Mouse (Mus musculus) forebrain, embryonic 10.5 days (tissue): ENCODE measurements around the gene Xpr1. TPM values are rescaled to one million over a fixed set of nuclear protein-coding genes. Genes with fewer than 3 reads are reported as not detected.
A peak's percentile ranks its signal among the peaks of the same experiment; 100 is the strongest.
"Not testable (repeated sequence)": the region's sequence is repeated elsewhere in the genome, so short reads cannot be mapped to it uniquely, and the experiment has no call there.

Experiments used
- DNase-seq: peaks from one replicate; pipeline ENCODE4 v3.0.0-alpha.2; 2017; ENCODE audit warnings: low spot score; ENCODE audit errors: extremely low spot score
- H3K27ac ChIP-seq: fragments of 300-500 bp; sonication (generic); 2 replicates; pipeline ENCODE4 v1.5.1; 2016; ENCODE audit warnings: mild to moderate bottlenecking
- H3K27me3 ChIP-seq: fragments of 300-500 bp; sonication (generic); 2 replicates; pipeline ENCODE4 v1.6.1; 2016; ENCODE audit warnings: mild to moderate bottlenecking; ENCODE audit not compliant: poor library complexity, severe bottlenecking
- H3K36me3 ChIP-seq: fragments of 300-500 bp; sonication (generic); replicated peaks from 2 replicates; pipeline ENCODE4 v1.6.1; 2016; ENCODE audit warnings: mild to moderate bottlenecking, moderate library complexity
- H3K4me1 ChIP-seq: fragments of 300-500 bp; sonication (generic); 2 replicates; pipeline ENCODE4 v1.6.1; 2016
- H3K4me3 ChIP-seq: fragments of 300-500 bp; sonication (generic); 2 replicates; pipeline ENCODE4 v1.5.1; 2016; ENCODE audit warnings: mild to moderate bottlenecking, moderate library complexity
- H3K9me3 ChIP-seq: fragments of 300-500 bp; sonication (generic); 2 replicates; pipeline ENCODE4 v1.6.1; 2016; ENCODE audit warnings: mild to moderate bottlenecking, moderate library complexity
- WGBS: fragments of 180-500 bp; shearing (Covaris S2); methylation state at CpG from one replicate; pipeline ENCODE4 v1.1.7; 2016; 5-methylcytosine and 5-hydroxymethylcytosine counted together
- polyA plus RNA-seq: library from polyadenylated mRNA; unstranded; fragments of >200 nt; fragmentation: Nextera tagmentation; extraction: Ambion mirVana; gene quantifications from 2 replicates; pipeline ENCODE4 v1.2.1, GENCODE M21; 2016

The Xpr1 gene
- polyA plus RNA-seq, 1 experiment from 2014 or later: 11.2 TPM

DNA sequence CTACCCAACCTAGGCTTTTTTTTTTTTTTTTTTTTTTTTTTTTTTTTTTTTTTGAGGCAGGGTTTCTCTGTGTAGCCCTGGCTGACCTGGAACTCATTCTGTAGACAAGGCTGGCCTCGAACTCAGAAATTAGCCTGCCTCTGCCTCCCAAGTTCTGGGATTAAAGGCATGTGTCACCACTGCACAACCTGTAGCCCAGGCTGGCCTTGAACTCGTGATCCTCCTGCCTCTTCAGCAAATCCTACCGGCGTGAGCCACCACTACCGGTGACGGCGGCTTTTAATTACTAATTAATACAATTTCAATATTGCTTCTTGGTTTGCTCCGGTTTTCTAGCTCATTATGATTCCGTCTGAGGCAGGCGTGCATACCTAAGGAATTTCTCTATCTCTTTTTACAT, 154.7 kb downstream of the Xpr1 start:
- not testable (repeated sequence) for H3K27ac ChIP-seq, DNase-seq, H3K9me3 ChIP-seq, H3K36me3 ChIP-seq, H3K4me3 ChIP-seq, H3K27me3 ChIP-seq, H3K4me1 ChIP-seq
- 95% methylated on average over 10 of the region's 10 CpGs for WGBS

DNA sequence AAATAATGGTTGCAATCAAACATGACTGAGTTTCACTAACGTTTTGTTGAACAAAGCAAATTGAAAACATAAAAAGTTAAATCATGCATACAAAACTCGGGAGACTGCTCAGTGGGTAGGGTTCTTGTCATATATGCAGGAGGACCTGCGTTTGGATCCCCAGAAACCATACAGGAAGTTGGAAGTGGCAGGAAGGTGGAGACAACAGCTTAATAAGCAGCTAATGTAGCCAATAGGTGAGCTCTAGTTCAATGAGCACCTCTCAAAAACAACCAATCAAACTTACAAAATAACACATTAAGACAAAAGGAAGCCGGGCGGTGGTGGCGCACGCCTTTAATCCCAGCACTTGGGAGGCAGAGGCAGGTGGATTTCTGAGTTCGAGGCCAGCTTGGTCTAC, 162.9 kb downstream of the Xpr1 start:
- DNase-seq: no peak
- H3K27ac ChIP-seq: no peak overlapping the region
- peaks cover 23% of the 10 kb centered on the region for H3K4me1 ChIP-seq
- 92% methylated on average over 8 of the region's 8 CpGs for WGBS
- no peaks in the 10 kb centered on the region for H3K9me3 ChIP-seq
- H3K27me3 ChIP-seq: 0 out of 2 replicates have a peak, but pooled peaks cover under 1% of the 10 kb centered on the region
- H3K4me3 ChIP-seq: no peak overlapping the region
- H3K36me3 ChIP-seq: no peaks in the 10 kb centered on the region

- no peak overlapping the region for H3K4me3 ChIP-seq
- H3K36me3 ChIP-seq: no peaks in the 10 kb centered on the region
- no peak overlapping the region for H3K27ac ChIP-seq
- 77% methylated on average over 12 of the region's 12 CpGs for WGBS
- 0 out of 2 replicates have a peak, but pooled peaks cover 4% of the 10 kb centered on the region for H3K27me3 ChIP-seq
- peaks cover 23% of the 10 kb centered on the region for H3K4me1 ChIP-seq
- no peak for DNase-seq
- H3K9me3 ChIP-seq: no peaks in the 10 kb centered on the region
These were observed 164.1 kb downstream of the Xpr1 start for GRCm38 (mm10) chr1:155253126-155253525.

- WGBS: 56% methylated on average over 6 of the region's 6 CpGs
- no peak overlapping the region for H3K27ac ChIP-seq
- no peak for DNase-seq
These were observed 164.5 kb downstream of the Xpr1 start for GRCm38 (mm10) chr1:155252631-155253121.

DNA sequence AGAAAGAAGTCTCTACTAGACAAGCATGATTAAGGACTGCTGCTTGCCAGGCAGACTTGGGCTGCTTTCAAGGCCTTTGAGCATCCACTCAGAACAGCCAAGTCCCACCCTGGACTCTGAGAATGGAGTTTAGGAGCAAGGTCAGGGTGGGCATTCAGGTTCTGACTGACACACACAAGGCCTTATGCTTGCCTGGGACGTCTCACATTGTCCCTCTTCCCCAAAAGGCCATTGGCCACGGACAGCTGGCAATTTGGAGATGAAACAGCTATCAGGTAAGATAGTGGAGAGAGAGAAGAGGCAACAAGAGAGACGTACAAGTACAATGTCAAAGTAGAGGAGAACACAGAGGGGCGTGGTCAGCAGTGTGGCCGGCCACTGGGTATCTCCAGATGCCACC, 165.6 kb downstream of the Xpr1 start:
- H3K9me3 ChIP-seq: no peaks in the 10 kb centered on the region
- H3K4me1 ChIP-seq: peaks cover 23% of the 10 kb centered on the region
- H3K27ac ChIP-seq: no peak overlapping the region
- peaks cover 13% of the 10 kb centered on the region; the same call in 1 of the 2 replicates for H3K27me3 ChIP-seq
- H3K4me3 ChIP-seq: no peak overlapping the region
- DNase-seq: no peak
- WGBS: 85% methylated on average over 5 of the region's 5 CpGs
- no peaks in the 10 kb centered on the region for H3K36me3 ChIP-seq

More at GRCm38 (mm10) chr1:155252631-155253121, 164.5 kb downstream of the Xpr1 start:
- Histone ChIP-seq H3K4me3 (no peak overlapping the region), H3K4me1 (peaks cover 23% of the 10 kb centered on the region), H3K9me3 (no peaks in the 10 kb centered on the region), H3K27me3 (0 out of 2 replicates have a peak, but pooled peaks cover 4% of the 10 kb centered on the region), H3K36me3 (no peaks in the 10 kb centered on the region)

GRCm38 (mm10) chr1:155250531-155251135, 166.6 kb downstream of the Xpr1 start:
- Histone ChIP-seq H3K4me3 (no peak overlapping the region), H3K4me1 (peaks cover 23% of the 10 kb centered on the region), H3K9me3 (no peaks in the 10 kb centered on the region), H3K27me3 (peaks cover 22% of the 10 kb centered on the region), H3K27ac (no peak overlapping the region), H3K36me3 (no peaks in the 10 kb centered on the region)
- WGBS: 37% methylated on average over 4 of the region's 4 CpGs
- DNase-seq: no peak

DNA sequence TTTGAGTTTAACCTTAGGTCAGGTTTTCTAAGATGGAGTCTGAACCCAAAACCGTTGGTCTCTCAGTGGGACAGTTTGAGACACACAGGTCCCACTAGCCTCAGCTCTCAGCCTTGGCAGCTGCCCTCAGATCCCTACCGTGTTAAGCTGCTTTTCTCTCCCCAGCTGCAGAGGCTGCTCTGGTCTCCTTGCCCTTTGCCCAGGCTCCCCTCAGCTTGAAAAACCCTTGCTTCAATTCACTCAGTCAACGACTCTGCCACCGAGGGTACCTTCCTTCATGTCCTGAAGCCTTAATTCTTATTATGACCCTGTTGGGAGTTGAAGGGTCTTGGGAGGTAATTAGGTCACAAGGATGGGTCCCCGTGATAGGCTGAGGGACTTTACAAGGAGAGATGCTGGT, 167.3 kb downstream of the Xpr1 start:
- Histone ChIP-seq H3K9me3 (no peaks in the 10 kb centered on the region), H3K27ac (no peak overlapping the region), H3K27me3 (peaks cover 29% of the 10 kb centered on the region), H3K4me1 (peaks cover 24% of the 10 kb centered on the region), H3K36me3 (no peaks in the 10 kb centered on the region), H3K4me3 (no peak overlapping the region)
- no peak for DNase-seq
- 40% methylated on average over 5 of the region's 5 CpGs for WGBS

- H3K36me3 ChIP-seq: no peaks in the 10 kb centered on the region
- H3K4me3 ChIP-seq: no peak overlapping the region
- WGBS: 83% methylated on average over 5 of the region's 5 CpGs
- peaks cover 48% of the 10 kb centered on the region for H3K27me3 ChIP-seq
- DNase-seq: no peak
- H3K27ac ChIP-seq: no peak overlapping the region
- no peaks in the 10 kb centered on the region for H3K9me3 ChIP-seq
- H3K4me1 ChIP-seq: peaks cover 37% of the 10 kb centered on the region
These were observed 169.2 kb downstream of the Xpr1 start for GRCm38 (mm10) chr1:155248041-155248440.

GRCm38 (mm10) chr1:155247441-155247840, 169.8 kb downstream of the Xpr1 start:
- 60% methylated on average over 5 of the region's 5 CpGs for WGBS

DNA sequence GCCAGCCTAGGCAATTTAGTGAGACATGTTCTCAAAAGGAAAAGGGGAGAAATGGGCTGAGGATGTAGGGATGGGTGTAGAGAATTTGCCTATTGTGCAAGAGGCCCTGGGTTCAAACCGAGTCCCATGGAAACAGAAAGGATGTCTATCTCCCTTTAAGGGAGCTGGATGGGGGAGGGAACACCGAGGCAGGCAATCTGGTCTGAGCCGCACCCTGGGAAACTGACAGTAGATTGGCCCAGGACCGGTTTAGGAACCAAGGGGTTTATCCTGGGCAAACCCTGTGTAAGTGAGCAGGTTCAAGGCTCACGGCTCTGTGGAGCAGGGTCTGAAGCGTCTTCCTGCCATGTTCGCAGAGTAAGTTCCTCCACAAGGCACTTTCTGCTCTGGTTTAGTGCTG, 171.7 kb downstream of the Xpr1 start:
- Histone ChIP-seq H3K4me3 (peak overlapping the region; percentile 68; the same call in 1 of the 2 replicates), H3K4me1 (peaks cover 32% of the 10 kb centered on the region), H3K27ac (no peak overlapping the region), H3K9me3 (no peaks in the 10 kb centered on the region), H3K36me3 (peaks cover 17% of the 10 kb centered on the region), H3K27me3 (peaks cover 67% of the 10 kb centered on the region)
- WGBS: 69% methylated on average over 7 of the region's 7 CpGs
- no peak for DNase-seq

More at GRCm38 (mm10) chr1:155247441-155247840, 169.8 kb downstream of the Xpr1 start:
- no peak for DNase-seq
- Histone ChIP-seq H3K4me1 (peaks cover 31% of the 10 kb centered on the region), H3K36me3 (no peaks in the 10 kb centered on the region), H3K27me3 (peaks cover 53% of the 10 kb centered on the region), H3K27ac (no peak overlapping the region), H3K4me3 (no peak overlapping the region), H3K9me3 (no peaks in the 10 kb centered on the region)

DNA sequence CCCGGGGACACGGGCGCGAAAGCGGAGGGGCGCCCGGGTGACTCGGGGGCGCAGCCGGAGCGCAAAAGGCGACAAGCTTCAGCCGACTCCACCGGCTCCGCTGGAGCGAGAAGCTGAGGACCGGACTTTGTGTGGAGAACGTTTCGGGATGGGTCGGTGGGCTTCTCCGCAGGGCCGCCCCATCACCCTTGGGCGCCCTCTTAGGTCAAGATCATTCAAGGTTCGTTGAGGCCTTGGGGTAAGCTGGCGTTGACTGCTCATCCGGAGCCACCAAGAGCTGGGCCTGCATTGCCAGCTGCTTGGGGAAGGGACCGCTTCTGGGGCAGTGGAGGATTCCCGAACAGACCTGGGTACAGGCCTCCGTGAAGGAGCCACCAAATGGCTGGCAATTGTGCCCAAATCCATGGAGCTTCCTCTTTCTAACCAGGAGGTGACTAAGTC, 172.4 kb downstream of the Xpr1 start:
- 2% methylated on average over 29 of the region's 29 CpGs for WGBS
- Histone ChIP-seq H3K27me3 (peaks cover 67% of the 10 kb centered on the region), H3K4me3 (peak overlapping the region; percentile 68), H3K36me3 (peaks cover 20% of the 10 kb centered on the region), H3K27ac (peak overlapping the region; percentile 92), H3K9me3 (no peaks in the 10 kb centered on the region), H3K4me1 (peaks cover 26% of the 10 kb centered on the region)
- no peak for DNase-seq

DNA sequence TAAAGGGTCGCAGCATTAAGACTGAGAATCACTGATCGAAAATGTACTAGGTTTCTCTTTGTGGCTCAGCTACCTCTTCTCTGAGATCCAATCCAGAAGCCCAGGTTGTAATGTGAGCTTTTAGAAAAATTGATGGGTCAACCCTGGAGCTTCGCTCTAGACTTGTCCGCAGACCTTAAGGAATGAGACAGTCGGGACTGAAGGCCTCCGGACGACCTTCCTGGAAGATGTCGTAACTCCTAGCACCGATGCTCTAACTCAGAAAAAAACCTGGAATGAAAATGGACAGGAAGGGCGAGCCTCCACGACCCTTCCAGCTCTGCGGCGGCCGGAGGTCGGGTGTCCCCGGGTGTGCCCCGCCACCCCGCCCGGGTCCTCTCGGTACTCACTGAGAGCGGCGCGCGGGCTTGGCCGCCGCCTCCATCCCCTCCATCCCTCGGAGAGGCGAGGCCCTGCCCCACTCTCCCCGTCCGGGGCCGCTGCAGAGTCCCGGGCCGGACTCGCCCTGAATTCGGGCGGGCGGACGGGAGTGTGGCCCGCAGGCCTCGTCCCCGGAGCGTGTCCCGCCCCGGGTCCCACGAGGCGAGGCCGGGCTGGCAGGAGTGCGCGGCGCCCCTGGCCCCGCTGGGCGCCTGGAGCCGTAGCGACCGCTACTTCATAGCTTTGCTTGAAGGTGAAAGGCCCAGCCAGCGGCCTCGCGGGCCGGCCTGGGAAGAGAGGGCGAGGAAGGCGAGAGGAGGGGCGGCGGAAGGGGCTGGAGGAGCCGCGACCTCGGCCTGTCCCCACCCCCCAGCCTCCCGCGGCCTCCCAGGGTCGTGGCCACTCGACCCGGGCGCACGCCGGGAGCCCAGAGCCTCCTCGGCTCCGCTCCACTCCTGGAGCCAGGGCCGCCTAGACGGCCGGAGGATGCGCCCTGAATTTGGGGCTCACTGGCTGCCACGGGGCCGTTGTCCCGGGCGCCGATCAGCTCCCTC, 173.1 kb downstream of the Xpr1 start, which contains the start of gene BC034090:
TSS of gene BC034090 (minus strand) at position 648 of the 974 bp plus-strand sequence.
- Histone ChIP-seq H3K9me3 (no peaks in the 10 kb centered on the region), H3K27me3 (peaks cover 65% of the 10 kb centered on the region), H3K4me1 (peaks cover 33% of the 10 kb centered on the region), H3K4me3 (peak within 1 kb of the TSS; percentile 68), H3K36me3 (peaks cover 23% of the 10 kb centered on the region), H3K27ac (peak within 1 kb of the TSS; percentile 92)
- whole genome bisulfite sequencing: 1% methylated on average over 81 of the region's 85 CpGs
- DNase-seq: peak; percentile 68

DNA sequence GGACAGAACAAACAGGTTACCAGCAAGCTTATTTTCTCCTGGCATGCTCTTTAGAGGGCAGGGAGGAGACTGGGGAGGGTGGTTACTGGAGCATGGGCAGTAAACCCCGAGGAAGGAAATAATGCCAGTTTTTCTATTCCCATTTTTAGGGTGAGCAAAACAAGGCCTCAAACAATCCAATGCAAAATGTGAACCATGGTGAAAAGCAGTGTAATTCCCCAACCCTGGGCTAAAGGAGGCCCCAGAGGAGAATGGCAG, 174.8 kb downstream of the Xpr1 start:
- H3K4me3 ChIP-seq: no peak overlapping the region
- peaks cover 23% of the 10 kb centered on the region for H3K36me3 ChIP-seq
- peaks cover 41% of the 10 kb centered on the region for H3K4me1 ChIP-seq
- no peak for DNase-seq
- peaks cover 62% of the 10 kb centered on the region for H3K27me3 ChIP-seq
- no peak overlapping the region for H3K27ac ChIP-seq
- H3K9me3 ChIP-seq: no peaks in the 10 kb centered on the region
- WGBS: 74% methylated on average over 1 of the region's 1 CpGs
